Mouse (Mus musculus) embryonic facial prominence, embryonic 10.5 days (tissue): Measurements from ENCODE around the gene Ccdc3. TPM values are rescaled to one million over a fixed set of nuclear protein-coding genes. Genes with fewer than 3 reads are reported as not detected.

Experiments
- DNase-seq: peaks from one replicate; pipeline ENCODE4 v3.0.0-alpha.2; 2017; ENCODE audit warnings: low spot score
- H3K27ac ChIP-seq: fragments of 300-500 bp; sonication (generic); replicated peaks from 2 replicates; pipeline ENCODE4 v1.5.1; 2016; ENCODE audit warnings: mild to moderate bottlenecking
- H3K27me3 ChIP-seq: fragments of 300-500 bp; sonication (generic); replicated peaks from 2 replicates; pipeline ENCODE4 v1.6.1; 2016; ENCODE audit warnings: low read depth, mild to moderate bottlenecking; ENCODE audit not compliant: poor library complexity, severe bottlenecking
- H3K36me3 ChIP-seq: fragments of 300-500 bp; sonication (generic); replicated peaks from 2 replicates; pipeline ENCODE4 v1.6.1; 2016; ENCODE audit warnings: mild to moderate bottlenecking, moderate library complexity
- H3K4me1 ChIP-seq: fragments of 300-500 bp; sonication (generic); 2 replicates; pipeline ENCODE4 v1.6.1; 2016
- H3K4me3 ChIP-seq: fragments of 300-500 bp; sonication (generic); 2 replicates; pipeline ENCODE4 v1.5.1; 2016; ENCODE audit warnings: mild to moderate bottlenecking, moderate library complexity
- H3K9me3 ChIP-seq: fragments of 300-500 bp; sonication (generic); 2 replicates; pipeline ENCODE4 v1.6.1; 2016; ENCODE audit warnings: mild to moderate bottlenecking
- WGBS: fragments of 180-500 bp; shearing (Covaris S2); methylation state at CpG from one replicate; pipeline ENCODE4 v1.1.7; 2016; 5-methylcytosine and 5-hydroxymethylcytosine counted together
- polyA plus RNA-seq: library from polyadenylated mRNA; unstranded; fragments of >200 nt; fragmentation: Nextera tagmentation; extraction: Ambion mirVana; gene quantifications from 2 replicates; pipeline ENCODE4 v1.2.1, GENCODE M21; 2016

Ccdc3 gene
- polyA plus RNA-seq, 1 experiment from 2014 or later: 1.8 TPM

DNA sequence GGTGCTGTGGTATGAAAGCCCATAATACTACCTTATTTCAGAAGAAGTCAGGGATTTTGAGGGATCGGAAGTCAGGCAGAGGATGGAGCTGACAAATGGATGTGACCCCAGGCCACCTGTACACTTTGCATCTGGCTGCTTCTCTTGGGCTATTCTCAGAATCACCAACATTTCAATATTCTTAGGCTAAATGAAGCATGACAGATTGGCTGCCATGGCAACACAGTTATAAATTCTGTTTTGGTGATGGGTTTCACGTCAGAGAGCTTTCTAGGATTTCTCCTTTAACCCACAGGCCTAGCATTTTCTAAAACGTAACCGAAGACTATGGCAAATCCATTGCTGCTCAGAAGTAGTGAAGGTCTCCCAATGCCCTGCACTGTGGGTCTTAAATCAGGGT lies 59.9 kb downstream of the Ccdc3 start:
- H3K4me3 ChIP-seq: no peak overlapping the region
- no peak for DNase-seq
- peaks cover 7% of the 10 kb centered on the region; the same call in 1 of the 2 replicates for H3K4me1 ChIP-seq
- 85% methylated on average over 4 of the region's 4 CpGs for WGBS
- H3K27ac ChIP-seq: no peak overlapping the region
- H3K9me3 ChIP-seq: no peaks in the 10 kb centered on the region
- no peaks in the 10 kb centered on the region for H3K36me3 ChIP-seq
- H3K27me3 ChIP-seq: no peaks in the 10 kb centered on the region

DNA sequence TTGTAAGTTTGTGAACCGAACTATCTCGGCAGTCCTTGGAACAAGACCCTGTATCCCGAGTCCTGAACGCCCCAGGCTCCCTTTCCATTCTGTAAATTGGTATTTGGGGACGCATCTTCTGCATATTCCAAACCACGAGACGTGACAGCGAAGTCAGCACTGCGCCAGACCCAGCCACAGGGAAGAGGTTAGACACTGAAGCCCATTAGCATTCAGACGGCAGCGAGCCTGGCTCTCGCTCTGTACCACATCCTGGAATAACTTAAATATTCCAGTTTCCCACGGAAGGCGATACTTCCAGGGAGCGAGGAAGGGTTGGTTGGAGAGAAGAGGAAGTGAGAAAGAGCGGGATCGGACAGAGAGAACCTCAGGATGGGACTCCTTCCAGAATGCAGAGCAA lies 61.7 kb downstream of the Ccdc3 start:
- H3K4me1 ChIP-seq: 0 out of 2 replicates have a peak, but pooled peaks cover 3% of the 10 kb centered on the region
- no peak overlapping the region for H3K4me3 ChIP-seq
- 90% methylated on average over 17 of the region's 17 CpGs for WGBS
- no peaks in the 10 kb centered on the region for H3K36me3 ChIP-seq
- no peaks in the 10 kb centered on the region for H3K27me3 ChIP-seq
- no peaks in the 10 kb centered on the region for H3K9me3 ChIP-seq
- no peak overlapping the region for H3K27ac ChIP-seq
- no peak for DNase-seq

DNA sequence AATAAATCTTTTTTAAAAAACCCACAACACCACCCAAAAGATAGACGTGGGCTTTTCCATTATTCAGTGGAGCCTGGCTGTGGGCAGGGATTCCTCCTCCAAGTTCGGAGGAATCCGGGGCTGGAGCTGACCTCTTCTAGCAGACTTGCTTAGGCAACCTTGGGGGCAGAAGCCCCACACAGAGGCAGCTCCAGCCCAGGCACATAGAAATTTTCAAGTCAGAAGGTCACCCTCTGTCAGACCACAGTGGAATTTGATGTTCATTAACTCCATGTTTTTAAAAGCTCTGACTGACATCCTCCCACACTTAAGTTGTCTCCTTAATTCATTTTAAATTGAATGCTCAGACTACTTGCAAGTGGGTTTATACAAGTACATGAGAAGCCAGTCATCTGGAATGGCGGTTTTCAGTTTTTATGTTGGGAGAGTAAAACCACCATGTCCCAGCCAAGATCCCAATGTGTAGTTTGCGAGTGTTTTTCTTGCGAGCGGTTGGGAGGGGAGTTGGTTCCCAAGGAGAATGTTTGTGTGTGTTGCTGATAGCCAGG lies 63.3 kb downstream of the Ccdc3 start:
- no peaks in the 10 kb centered on the region for H3K27me3 ChIP-seq
- 0 out of 2 replicates have a peak, but pooled peaks cover 3% of the 10 kb centered on the region for H3K4me1 ChIP-seq
- no peak for DNase-seq
- no peak overlapping the region for H3K4me3 ChIP-seq
- no peaks in the 10 kb centered on the region for H3K9me3 ChIP-seq
- WGBS: 80% methylated on average over 7 of the region's 7 CpGs
- no peaks in the 10 kb centered on the region for H3K36me3 ChIP-seq
- H3K27ac ChIP-seq: no peak overlapping the region

DNA sequence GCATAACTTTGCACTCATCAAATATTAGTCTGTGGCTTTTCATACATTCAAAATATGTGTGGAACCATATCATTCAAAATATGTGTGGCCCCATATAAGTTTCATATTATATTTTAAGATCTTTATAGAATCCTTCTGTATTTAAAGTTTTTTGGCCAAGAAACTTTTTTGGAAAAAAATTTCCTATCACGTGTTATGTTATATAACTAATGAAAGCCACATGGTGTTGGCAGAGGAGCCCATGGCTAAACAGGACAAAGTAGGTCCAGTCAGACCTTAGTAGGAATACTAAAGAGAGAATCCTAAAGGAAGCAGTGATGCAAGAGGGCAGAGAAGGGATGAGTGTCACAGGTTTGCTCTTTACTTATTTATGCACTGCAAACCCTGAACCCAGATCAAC lies 65.6 kb downstream of the Ccdc3 start:
- no peak for DNase-seq
- no peaks in the 10 kb centered on the region for H3K9me3 ChIP-seq
- no peaks in the 10 kb centered on the region for H3K27me3 ChIP-seq
- no peak overlapping the region for H3K4me3 ChIP-seq
- H3K36me3 ChIP-seq: no peaks in the 10 kb centered on the region
- H3K4me1 ChIP-seq: 0 out of 2 replicates have a peak, but pooled peaks cover 3% of the 10 kb centered on the region
- no peak overlapping the region for H3K27ac ChIP-seq
- WGBS: 70% methylated on average over 1 of the region's 1 CpGs

DNA sequence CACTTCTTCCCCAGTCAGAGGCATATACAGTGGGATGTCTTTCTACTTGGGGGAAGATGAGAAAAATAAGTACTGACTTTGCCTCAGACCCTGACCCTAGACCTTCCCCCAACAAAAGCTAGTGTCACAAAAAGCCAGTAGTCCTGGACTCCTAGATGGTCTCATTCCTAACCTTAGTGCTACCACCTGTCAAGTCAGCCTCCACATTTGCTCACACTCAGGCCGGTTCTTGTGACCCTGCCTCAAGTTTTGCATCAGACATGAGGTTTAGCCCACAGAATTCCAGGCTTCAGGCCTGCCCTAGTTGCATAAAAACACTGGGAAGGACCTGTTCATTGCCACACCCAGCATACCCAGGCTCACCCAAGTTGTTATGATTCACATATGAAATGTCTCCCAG lies 67.4 kb downstream of the Ccdc3 start:
- 81% methylated on average over 1 of the region's 1 CpGs for WGBS
- Histone ChIP-seq H3K4me3 (no peak overlapping the region), H3K27me3 (no peaks in the 10 kb centered on the region), H3K4me1 (0 out of 2 replicates have a peak, but pooled peaks cover 3% of the 10 kb centered on the region), H3K9me3 (no peaks in the 10 kb centered on the region), H3K36me3 (no peaks in the 10 kb centered on the region), H3K27ac (no peak overlapping the region)
- DNase-seq: no peak

DNA sequence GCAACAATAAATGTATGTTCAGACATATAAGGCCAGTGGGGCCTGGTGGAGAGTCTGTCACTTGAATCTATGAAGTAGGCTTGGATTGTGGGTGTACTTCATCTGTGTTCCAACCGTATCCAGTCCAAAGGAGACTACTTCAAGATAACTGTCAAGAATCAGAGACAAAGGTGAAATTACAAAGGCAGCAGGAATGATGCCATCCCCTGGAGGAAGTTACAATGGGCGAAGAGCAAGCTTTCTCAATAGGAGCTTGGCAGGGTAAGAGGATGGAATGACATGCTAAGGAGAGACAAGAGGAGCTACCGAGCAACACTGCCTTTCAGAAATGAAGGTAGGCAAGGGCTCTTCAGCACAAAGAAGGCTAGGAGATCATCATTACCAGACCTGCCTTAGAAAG lies 69.1 kb downstream of the Ccdc3 start:
- no peaks in the 10 kb centered on the region for H3K27me3 ChIP-seq
- H3K36me3 ChIP-seq: no peaks in the 10 kb centered on the region
- H3K27ac ChIP-seq: no peak overlapping the region
- no peaks in the 10 kb centered on the region for H3K9me3 ChIP-seq
- no peak for DNase-seq
- H3K4me3 ChIP-seq: no peak overlapping the region
- WGBS: 83% methylated on average over 3 of the region's 3 CpGs
- no peaks in the 10 kb centered on the region for H3K4me1 ChIP-seq

DNA sequence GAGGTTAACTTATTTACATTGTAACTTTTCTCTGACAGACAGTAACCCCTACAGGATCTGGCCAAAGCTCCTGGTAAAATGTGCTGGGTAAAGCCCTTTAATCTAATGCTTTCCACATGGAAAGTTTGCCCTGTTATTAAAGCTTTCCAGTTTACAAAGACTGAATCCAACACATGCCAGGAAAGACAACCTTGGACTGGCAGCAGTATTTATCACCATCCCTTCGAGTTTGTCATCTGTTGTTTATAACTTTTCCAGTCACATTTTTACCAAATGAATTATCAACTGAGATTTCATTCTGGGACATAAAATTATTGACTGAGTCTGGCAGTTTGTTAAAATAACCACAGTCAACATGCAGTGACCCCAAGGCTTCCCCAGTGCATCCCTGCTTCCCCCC lies 77.0 kb downstream of the Ccdc3 start:
- no peak overlapping the region for H3K4me3 ChIP-seq
- 79% methylated on average over 1 of the region's 1 CpGs for WGBS
- H3K27me3 ChIP-seq: no peaks in the 10 kb centered on the region
- no peaks in the 10 kb centered on the region for H3K9me3 ChIP-seq
- H3K36me3 ChIP-seq: no peaks in the 10 kb centered on the region
- H3K4me1 ChIP-seq: 0 out of 2 replicates have a peak, but pooled peaks cover 6% of the 10 kb centered on the region
- no peak overlapping the region for H3K27ac ChIP-seq
- DNase-seq: no peak

DNA sequence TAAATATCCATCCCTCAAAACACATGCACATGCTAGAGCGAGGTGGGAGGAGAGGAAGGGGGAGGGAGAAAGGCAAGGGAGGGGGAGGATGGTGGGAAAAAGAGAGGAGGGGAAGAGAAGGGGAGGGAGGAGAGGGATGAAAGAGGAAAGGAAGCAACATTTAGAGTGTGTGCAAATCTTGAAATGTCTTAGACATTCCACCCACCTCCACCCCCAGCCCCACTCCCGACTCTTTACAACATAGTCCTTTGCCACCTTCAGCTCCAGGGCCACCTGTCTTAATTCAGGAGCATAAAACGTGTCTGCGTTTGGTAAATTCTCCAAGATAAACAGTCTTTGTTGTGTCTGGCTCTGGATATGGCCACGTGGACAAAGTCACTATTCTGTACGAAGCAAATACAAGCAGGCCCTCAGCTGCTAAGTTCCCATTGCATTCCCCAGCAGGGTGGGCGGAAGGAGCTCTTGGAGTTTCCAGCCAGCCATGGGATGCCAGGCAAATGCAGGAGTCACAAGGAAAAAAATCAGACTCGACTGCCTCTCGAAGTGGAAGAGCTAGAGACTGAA lies 77.8 kb downstream of the Ccdc3 start:
- Histone ChIP-seq H3K4me1 (0 out of 2 replicates have a peak, but pooled peaks cover 6% of the 10 kb centered on the region), H3K36me3 (no peaks in the 10 kb centered on the region), H3K27ac (no peak overlapping the region), H3K4me3 (no peak overlapping the region), H3K9me3 (no peaks in the 10 kb centered on the region), H3K27me3 (no peaks in the 10 kb centered on the region)
- WGBS: 74% methylated on average over 9 of the region's 9 CpGs
- no peak for DNase-seq

DNA sequence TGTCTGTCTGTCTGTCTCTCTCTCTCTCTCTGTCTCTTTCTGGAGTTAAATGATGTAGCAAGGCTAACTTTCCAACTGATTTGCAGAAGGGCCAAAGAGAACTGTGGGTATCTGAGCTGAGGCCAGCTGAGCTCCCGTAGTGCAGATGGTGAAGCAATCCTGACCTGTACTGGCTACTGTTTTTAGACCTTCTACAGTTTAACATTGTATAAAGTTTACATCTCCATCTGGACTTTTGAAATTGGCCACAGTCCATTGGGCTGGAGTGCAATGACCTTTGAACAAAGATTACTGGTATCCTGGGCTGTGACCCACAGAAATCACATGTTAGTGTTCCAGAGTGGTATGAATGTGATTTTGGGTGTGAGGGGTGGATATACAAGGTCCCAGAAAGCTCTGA lies 81.6 kb downstream of the Ccdc3 start:
- Histone ChIP-seq H3K9me3 (no peaks in the 10 kb centered on the region), H3K27me3 (no peaks in the 10 kb centered on the region), H3K4me1 (0 out of 2 replicates have a peak, but pooled peaks cover 6% of the 10 kb centered on the region), H3K36me3 (no peaks in the 10 kb centered on the region), H3K27ac (no peak overlapping the region), H3K4me3 (no peak overlapping the region)
- 91% methylated on average over 1 of the region's 1 CpGs for WGBS
- no peak for DNase-seq

DNA sequence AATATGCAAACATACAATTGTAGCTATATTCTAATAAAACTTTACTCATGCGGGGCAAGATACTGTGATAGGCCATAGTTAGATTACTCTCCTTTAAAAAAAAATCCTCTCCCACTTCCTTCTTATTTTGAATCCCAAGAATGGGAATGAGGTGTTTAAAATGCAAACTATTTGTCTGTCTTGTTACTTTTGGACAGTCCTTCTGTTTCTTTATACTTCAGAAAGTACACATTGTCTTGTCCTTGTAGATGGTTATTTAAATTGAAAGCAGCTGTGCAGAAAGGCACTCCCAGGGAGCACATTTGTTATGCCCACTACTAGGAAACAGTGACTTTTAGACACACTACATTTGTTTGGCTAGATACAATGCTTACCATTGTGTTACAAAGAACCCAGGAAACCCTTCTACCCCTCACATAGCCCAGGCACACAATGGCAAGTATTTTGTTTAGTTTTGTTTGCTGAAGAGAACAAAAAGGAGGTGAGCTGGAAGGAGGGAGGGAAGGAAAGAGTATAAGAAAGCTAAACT lies 82.3 kb downstream of the Ccdc3 start:
- no peak overlapping the region for H3K27ac ChIP-seq
- 0 out of 2 replicates have a peak, but pooled peaks cover 4% of the 10 kb centered on the region for H3K4me1 ChIP-seq
- no peaks in the 10 kb centered on the region for H3K36me3 ChIP-seq
- no peaks in the 10 kb centered on the region for H3K9me3 ChIP-seq
- H3K27me3 ChIP-seq: no peaks in the 10 kb centered on the region
- H3K4me3 ChIP-seq: no peak overlapping the region
- WGBS: 92% methylated on average over 1 of the region's 1 CpGs
- DNase-seq: no peak

DNA sequence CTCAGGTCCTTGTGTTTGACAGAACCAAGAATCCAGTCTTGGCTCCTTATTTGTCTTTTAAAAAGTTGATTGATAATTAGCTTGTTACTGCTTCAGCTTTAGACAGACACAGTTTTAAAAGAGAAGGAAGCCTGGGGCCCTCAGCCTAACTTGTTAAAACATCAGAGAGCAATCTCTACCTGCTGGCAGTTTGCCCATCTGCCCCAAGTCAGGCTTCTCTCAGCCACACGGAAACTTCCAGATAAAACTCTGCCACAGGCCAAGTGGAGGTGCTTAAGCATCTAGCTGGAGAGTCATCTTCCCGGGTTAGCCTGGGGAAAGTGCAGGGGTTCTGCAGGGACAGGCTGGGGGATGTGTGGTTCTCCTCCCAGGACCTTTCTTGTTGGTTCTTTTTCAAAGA lies 85.0 kb downstream of the Ccdc3 start:
- 76% methylated on average over 2 of the region's 2 CpGs for WGBS

DNA sequence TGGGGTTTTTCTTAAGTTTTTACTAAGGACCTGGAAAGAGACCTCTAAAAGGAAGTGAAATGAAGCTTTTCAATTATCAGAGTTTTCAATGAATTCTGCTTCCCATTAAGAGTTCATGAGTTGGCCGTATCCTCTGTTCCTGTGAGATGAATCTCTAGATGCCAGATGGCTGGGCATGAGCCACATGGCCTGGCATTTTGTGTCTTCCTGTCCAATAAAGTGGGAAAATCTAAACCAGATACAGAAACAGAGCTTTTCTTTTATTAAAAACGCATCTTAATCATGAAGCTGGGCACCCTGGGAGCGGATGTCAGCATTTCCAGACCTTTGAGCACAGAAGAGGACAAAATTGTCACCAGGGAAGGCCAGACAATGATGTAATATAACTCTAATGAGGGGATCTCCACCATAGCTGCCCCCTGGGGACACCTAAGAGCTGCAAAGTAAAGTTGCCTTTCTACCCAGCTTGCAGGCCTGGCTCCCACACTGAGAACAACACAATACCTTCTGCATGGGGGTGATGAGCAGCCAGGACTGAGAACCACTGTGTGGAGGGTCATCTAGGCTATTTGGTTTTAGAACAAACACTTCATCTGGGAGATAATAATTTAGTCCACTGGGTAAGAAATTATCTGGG lies 99.4 kb downstream of the Ccdc3 start:
- WGBS: 70% methylated on average over 3 of the region's 3 CpGs
- no peak overlapping the region for H3K27ac ChIP-seq
- H3K27me3 ChIP-seq: no peaks in the 10 kb centered on the region
- peaks cover 3% of the 10 kb centered on the region; the same call in 1 of the 2 replicates for H3K4me1 ChIP-seq
- DNase-seq: no peak
- no peaks in the 10 kb centered on the region for H3K9me3 ChIP-seq
- no peaks in the 10 kb centered on the region for H3K36me3 ChIP-seq
- H3K4me3 ChIP-seq: no peak overlapping the region

More for the DNA sequence above, 85.0 kb downstream of the Ccdc3 start:
- no peaks in the 10 kb centered on the region for H3K27me3 ChIP-seq
- H3K4me3 ChIP-seq: no peak overlapping the region
- no peak overlapping the region for H3K27ac ChIP-seq
- H3K36me3 ChIP-seq: no peaks in the 10 kb centered on the region
- no peaks in the 10 kb centered on the region for H3K9me3 ChIP-seq
- H3K4me1 ChIP-seq: no peaks in the 10 kb centered on the region
- no peak for DNase-seq

DNA sequence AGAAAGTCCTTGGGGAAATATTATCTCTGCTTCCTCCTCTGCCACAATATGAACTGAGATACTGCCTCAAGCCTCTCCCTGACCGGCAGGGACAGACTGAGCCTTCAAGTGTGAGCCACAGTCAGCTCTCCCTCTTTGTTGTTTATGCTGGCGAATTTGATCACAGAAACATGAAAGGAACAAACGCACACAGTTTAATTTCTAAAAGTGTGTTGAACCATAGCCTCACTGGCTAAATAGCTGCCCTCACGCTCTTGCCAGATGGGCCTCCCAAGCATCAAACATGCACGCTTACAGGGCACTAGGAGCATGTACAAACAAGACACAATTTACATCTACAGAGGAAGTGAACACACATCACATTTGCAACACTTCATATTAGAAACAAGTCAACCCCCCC lies 100.3 kb downstream of the Ccdc3 start:
- DNase-seq: no peak
- Histone ChIP-seq H3K36me3 (no peaks in the 10 kb centered on the region), H3K27ac (no peak overlapping the region), H3K9me3 (no peaks in the 10 kb centered on the region), H3K4me1 (peaks cover 3% of the 10 kb centered on the region; the same call in 1 of the 2 replicates), H3K4me3 (no peak overlapping the region), H3K27me3 (no peaks in the 10 kb centered on the region)
- WGBS: 85% methylated on average over 5 of the region's 5 CpGs
